Mouse (Mus musculus) MEL (cell line): Measurements from ENCODE around the gene Dlx6. TPM values are rescaled to one million over a fixed set of nuclear protein-coding genes. Genes with fewer than 3 reads are reported as not detected.

ENCODE experiments used
- DNase-seq: peaks from one replicate; pipeline ENCODE4 v3.0.0; 2011; ENCODE audit warnings: low read depth, low spot score
- H3K27ac ChIP-seq: 2 replicates; pipeline ENCODE4 v1.5.1; 2012; ENCODE audit warnings: low read depth, mild to moderate bottlenecking, control low read depth, low read length, moderate library complexity; ENCODE audit not compliant: control insufficient read depth
- H3K27me3 ChIP-seq, 2 experiments: fragments of 150-350 bp in 1 of 2; sonication (generic) in 1 of 2; 2 replicates each; pipeline ENCODE4 v1.6.1; 2012; ENCODE audit warnings: low read length in 2 of 2, mild to moderate bottlenecking in 2 of 2, improper control_type of control experiment in 1 of 2, moderate library complexity in 1 of 2; ENCODE audit not compliant: insufficient read depth in 2 of 2, control insufficient read depth in 1 of 2
- H3K36me3 ChIP-seq, 2 experiments: 2 replicates each; pipeline ENCODE4 v1.6.1; 2012 to 2014; ENCODE audit warnings: low read length in 2 of 2, improper control_type of control experiment in 1 of 2, inconsistent platforms in 1 of 2, mild to moderate bottlenecking in 1 of 2; ENCODE audit not compliant: insufficient read depth in 2 of 2, control insufficient read depth in 1 of 2
- H3K4me1 ChIP-seq, 2 experiments: fragments of 150-350 bp in 1 of 2; sonication (generic) in 1 of 2; 2 replicates each; pipeline ENCODE4 v1.6.1; 2012; ENCODE audit warnings: low read length in 2 of 2, improper control_type of control experiment in 1 of 2, mild to moderate bottlenecking in 1 of 2; ENCODE audit not compliant: insufficient read depth in 2 of 2, control insufficient read depth in 1 of 2
- H3K4me3 ChIP-seq, 2 experiments: fragments of 150-350 bp in 1 of 2; sonication (generic) in 1 of 2; 2 replicates each; pipeline ENCODE4 v1.5.1; 2012; ENCODE audit warnings: low read depth in 2 of 2, low read length in 2 of 2, mild to moderate bottlenecking in 2 of 2, moderate library complexity in 2 of 2, control low read depth in 1 of 2, improper control_type of control experiment in 1 of 2; ENCODE audit not compliant: control insufficient read depth in 1 of 2, insufficient read depth in 1 of 2
- H3K79me2 ChIP-seq: 2 replicates; pipeline ENCODE4 v1.6.1; 2012; ENCODE audit warnings: mild to moderate bottlenecking, low read length, moderate library complexity; ENCODE audit not compliant: control insufficient read depth, poor library complexity, insufficient read depth
- H3K9ac ChIP-seq: 2 replicates; pipeline ENCODE4 v1.6.1; 2012; ENCODE audit warnings: low read depth, mild to moderate bottlenecking, control low read depth, low read length, moderate library complexity; ENCODE audit not compliant: control insufficient read depth, poor library complexity, severe bottlenecking
- H3K9me3 ChIP-seq: fragments of 150-350 bp; sonication (generic); replicated peaks from 2 replicates; pipeline ENCODE4 v1.6.1; 2012; ENCODE audit warnings: mild to moderate bottlenecking, low read length, improper control_type of control experiment, moderate library complexity; ENCODE audit not compliant: insufficient read depth
- BHLHE40 ChIP-seq: IDR thresholded peaks from 2 replicates; pipeline ENCODE4 v1.6.1; 2012; ENCODE audit warnings: low read depth, mild to moderate bottlenecking, inconsistent platforms, low read length, improper control_type of control experiment, borderline replicate concordance
- ELF1 ChIP-seq: IDR thresholded peaks from 2 replicates; pipeline ENCODE4 v1.6.1; 2014; ENCODE audit warnings: low read depth, mild to moderate bottlenecking, inconsistent platforms, low read length, improper control_type of control experiment, moderate library complexity
- GABPA ChIP-seq: IDR thresholded peaks from 2 replicates; pipeline ENCODE4 v1.6.1; 2012; ENCODE audit warnings: low read depth, mild to moderate bottlenecking, inconsistent platforms, low read length, improper control_type of control experiment, moderate library complexity
- GATA1 ChIP-seq: IDR thresholded peaks from 2 replicates; pipeline ENCODE4 v1.6.1; 2011; ENCODE audit warnings: low read depth, low read length, improper control_type of control experiment
- HCFC1 ChIP-seq: IDR thresholded peaks from 2 replicates; pipeline ENCODE4 v1.6.1; 2012; ENCODE audit warnings: low read depth, mild to moderate bottlenecking, inconsistent platforms, low read length, improper control_type of control experiment, moderate library complexity
- KAT2A ChIP-seq: conservative IDR thresholded peaks from 2 replicates; pipeline ENCODE4 v1.6.1; 2012; ENCODE audit warnings: low read depth, low read length, improper control_type of control experiment, inconsistent platforms
- MAZ ChIP-seq: IDR thresholded peaks from 2 replicates; pipeline ENCODE4 v1.6.1; 2012; ENCODE audit warnings: low read depth, mild to moderate bottlenecking, inconsistent platforms, low read length, improper control_type of control experiment
- MYB ChIP-seq: IDR thresholded peaks from 2 replicates; pipeline ENCODE4 v1.6.1; 2011; ENCODE audit warnings: mild to moderate bottlenecking, low read depth, low read length, improper control_type of control experiment
- MYC ChIP-seq: IDR thresholded peaks from 2 replicates; pipeline ENCODE4 v1.6.1; 2011; ENCODE audit warnings: low read depth, mild to moderate bottlenecking, low read length, improper control_type of control experiment, moderate library complexity
- NELFE ChIP-seq: IDR thresholded peaks from 2 replicates; pipeline ENCODE4 v1.6.1; 2011; ENCODE audit warnings: low read depth, low read length, improper control_type of control experiment
- POLR2AphosphoS2 ChIP-seq: IDR thresholded peaks from 2 replicates; pipeline ENCODE4 v1.6.1; 2011; ENCODE audit warnings: low read length, improper control_type of control experiment
- RAD21 ChIP-seq: IDR thresholded peaks from 2 replicates; pipeline ENCODE4 v1.6.1; 2011; ENCODE audit warnings: mild to moderate bottlenecking, low read depth, low read length, improper control_type of control experiment
- RCOR1 ChIP-seq: IDR thresholded peaks from 2 replicates; pipeline ENCODE4 v1.6.1; 2012; ENCODE audit warnings: low read depth, mild to moderate bottlenecking, inconsistent platforms, low read length, improper control_type of control experiment
- SIN3A ChIP-seq: IDR thresholded peaks from 2 replicates; pipeline ENCODE4 v1.6.1; 2012; ENCODE audit warnings: low read length, improper control_type of control experiment, inconsistent platforms
- SMC3 ChIP-seq: IDR thresholded peaks from 2 replicates; pipeline ENCODE4 v1.6.1; 2011; ENCODE audit warnings: low read depth, low read length, improper control_type of control experiment
- TBP ChIP-seq: IDR thresholded peaks from 2 replicates; pipeline ENCODE4 v1.8.0; 2011; ENCODE audit warnings: low read depth, low read length, improper control_type of control experiment
- TCF12 ChIP-seq: IDR thresholded peaks from 2 replicates; pipeline ENCODE4 v1.6.1; 2014; ENCODE audit warnings: low read depth, mild to moderate bottlenecking, inconsistent platforms, low read length, improper control_type of control experiment, moderate library complexity
- ZKSCAN1 ChIP-seq: IDR thresholded peaks from 2 replicates; pipeline ENCODE4 v1.6.1; 2012; ENCODE audit warnings: low read depth, mild to moderate bottlenecking, inconsistent platforms, low read length, improper control_type of control experiment, moderate library complexity
- ZMIZ1 ChIP-seq: IDR thresholded peaks from 2 replicates; pipeline ENCODE4 v1.6.1; 2012; ENCODE audit warnings: low read depth, mild to moderate bottlenecking, inconsistent platforms, low read length, improper control_type of control experiment, moderate library complexity
- ZNF384 ChIP-seq: IDR thresholded peaks from 2 replicates; pipeline ENCODE4 v1.6.1; 2012; ENCODE audit warnings: low read depth, mild to moderate bottlenecking, inconsistent platforms, low read length, improper control_type of control experiment
- polyA plus RNA-seq, 2 experiments: library from polyadenylated mRNA; stranded (reverse) in 1 of 2; unstranded in 1 of 2; fragments of >175 nt in 1 of 2; fragments of >200 nt in 1 of 2; gene quantifications; 2 replicates each; pipeline versions ENCODE4 v1.2.1 to v1.2.4; 2012; ENCODE audit warnings: low replicate concordance in 2 of 2, low read depth in 1 of 2; ENCODE audit not compliant: insufficient read length in 2 of 2, insufficient read depth in 1 of 2, missing spikeins in 1 of 2
- total RNA-seq: library from RNA; depleted of rRNA; stranded (reverse); fragments of 300-350 nt; gene quantifications from 2 replicates; pipeline ENCODE4 v1.2.3, GENCODE M21; 2012

The Dlx6 gene
- total and polyA plus RNA-seq, 3 experiments, result not detected

GRCm38 (mm10) chr6:6869961-6870800, 7.0 kb downstream of the Dlx6 start:
- TF ChIP-seq ZKSCAN1 (no peak), HCFC1 (no peak), ELF1 (no peak), ZNF384 (no peak), POLR2AphosphoS2 (no peak), SIN3A (no peak), ZMIZ1 (no peak), MYC (no peak), KAT2A (no peak), RAD21 (no peak), TBP (no peak), RCOR1 (no peak), NELFE (no peak), GATA1 (no peak), BHLHE40 (no peak), MYB (no peak), MAZ (no peak), GABPA (no peak), TCF12 (no peak)
- TF ChIP-seq, all 39 proteins: peak for 0
- no peak for DNase-seq
- Histone ChIP-seq H3K9me3 (no peaks in the 10 kb centered on the region), H3K27me3 (no peaks in the 10 kb centered on the region), H3K4me1 (no peaks in the 10 kb centered on the region), H3K79me2 (no peaks in the 10 kb centered on the region), H3K27ac (no peak overlapping the region), H3K36me3 (no peaks in the 10 kb centered on the region), H3K4me3 (no peak overlapping the region), H3K9ac (no peak overlapping the region)

GRCm38 (mm10) chr6:6870876-6871420, 7.8 kb downstream of the Dlx6 start:
- Histone ChIP-seq H3K9me3 (no peaks in the 10 kb centered on the region), H3K27me3 (no peaks in the 10 kb centered on the region)

More at GRCm38 (mm10) chr6:6870876-6871420, 7.8 kb downstream of the Dlx6 start:
- no peak overlapping the region for H3K9ac ChIP-seq
- H3K36me3 ChIP-seq, result no peaks in the 10 kb centered on the region
- no peak overlapping the region for H3K27ac ChIP-seq
- no peak overlapping the region for H3K4me3 ChIP-seq
- no peaks in the 10 kb centered on the region for H3K79me2 ChIP-seq
- no peaks in the 10 kb centered on the region for H3K4me1 ChIP-seq
- TF ChIP-seq SMC3 (no peak), HCFC1 (no peak)
- TF ChIP-seq, all 39 proteins: peak for 0
- no peak for DNase-seq
